Comparison of ENCODE assay signal across 8 mouse cellular contexts in genomic region chr15:88876155-88877020, GRCm38 (mm10). TPM values are rescaled to one million over a fixed set of nuclear protein-coding genes. Genes with fewer than 3 reads are reported as not detected.
DNase-seq lines count a peak whose midpoint lies in the region; ATAC-seq and TF ChIP-seq lines count a peak whose summit lies in the region.

No protein-coding gene starts in this region.

- no peaks in the 10 kb centered on the region for H3K9me3 ChIP-seq in embryonic facial prominence, embryonic 10.5 days
- no peaks in the 10 kb centered on the region for H3K9me3 ChIP-seq in liver, embryonic 12.5 days (replicated peaks)
- H3K9me3 ChIP-seq in stomach, embryonic 14.5 days (ENCODE audit: control insufficient read depth, low read depth, low read length) = no peaks in the 10 kb centered on the region

- no peak overlapping the region for H3K27ac ChIP-seq in embryonic facial prominence, embryonic 10.5 days (replicated peaks)
- H3K27ac ChIP-seq in heart, adult 2 months = peak overlapping the region; percentile 61
- H3K27ac ChIP-seq in liver, embryonic 12.5 days = no peak overlapping the region
- H3K27ac ChIP-seq in stomach, embryonic 14.5 days (ENCODE audit: low read length) = no peak overlapping the region

- 10% methylated on average over 28 of the region's 28 CpGs for WGBS in embryonic facial prominence, embryonic 10.5 days
- WGBS in heart, adult 2 months = 11% methylated on average over 28 of the region's 28 CpGs
- 10% methylated on average over 28 of the region's 28 CpGs for WGBS in liver, embryonic 12.5 days (ENCODE audit: insufficient replicate concordance)
- WGBS in stomach, embryonic 14.5 days = 13% methylated on average over 28 of the region's 28 CpGs

- peak overlapping the region; percentile 40 for H3K4me3 ChIP-seq in embryonic facial prominence, embryonic 10.5 days
- H3K4me3 ChIP-seq in heart, adult 2 months = peak overlapping the region; percentile 7; the same call in 1 of the 2 replicates
- no peak overlapping the region for H3K4me3 ChIP-seq in liver, embryonic 12.5 days
- H3K4me3 ChIP-seq in stomach, embryonic 14.5 days (ENCODE audit: low read depth, low read length) = no peak overlapping the region

- H3K36me3 ChIP-seq in embryonic facial prominence, embryonic 10.5 days (replicated peaks) = no peaks in the 10 kb centered on the region
- H3K36me3 ChIP-seq in heart, adult 2 months (ENCODE audit: control insufficient read depth, insufficient read depth, low read length) = no peaks in the 10 kb centered on the region
- H3K36me3 ChIP-seq in liver, embryonic 12.5 days = no peaks in the 10 kb centered on the region
- no peaks in the 10 kb centered on the region for H3K36me3 ChIP-seq in stomach, embryonic 14.5 days (ENCODE audit: control insufficient read depth, insufficient read depth, low read length)

- peaks cover 14% of the 10 kb centered on the region for H3K4me1 ChIP-seq in embryonic facial prominence, embryonic 10.5 days
- peaks cover 6% of the 10 kb centered on the region for H3K4me1 ChIP-seq in heart, adult 2 months (ENCODE audit: control insufficient read depth, insufficient read depth, low read length)
- peaks cover 7% of the 10 kb centered on the region for H3K4me1 ChIP-seq in liver, embryonic 12.5 days
- no peaks in the 10 kb centered on the region for H3K4me1 ChIP-seq in stomach, embryonic 14.5 days (ENCODE audit: control insufficient read depth, insufficient read depth, low read length)

- peak; percentile 45 for ATAC-seq in liver, embryonic 12.5 days
- 0 out of 2 replicates have a peak, but pooled peaks have one; percentile 19 for ATAC-seq in stomach, embryonic 14.5 days (ENCODE audit: insufficient number of reproducible peaks, insufficient read depth, low FRiP score, low read depth)

- H3K9ac ChIP-seq in heart, adult 2 months (ENCODE audit: low read depth, low read length) = peak overlapping the region; percentile 40
- no peak overlapping the region for H3K9ac ChIP-seq in liver, embryonic 12.5 days
- H3K9ac ChIP-seq in stomach, embryonic 14.5 days (replicated peaks; ENCODE audit: low read depth, low read length) = no peak overlapping the region

- H3K27me3 ChIP-seq in embryonic facial prominence, embryonic 10.5 days (replicated peaks; ENCODE audit: low read depth, poor library complexity, severe bottlenecking) = peaks cover 13% of the 10 kb centered on the region
- H3K27me3 ChIP-seq in heart, adult 2 months (ENCODE audit: control insufficient read depth, insufficient read depth, low read length) = no peaks in the 10 kb centered on the region
- H3K27me3 ChIP-seq in liver, embryonic 12.5 days (replicated peaks) = peaks cover 15% of the 10 kb centered on the region
- H3K27me3 ChIP-seq in stomach, embryonic 14.5 days (ENCODE audit: control insufficient read depth, insufficient read depth, low read length) = no peaks in the 10 kb centered on the region

- no peak for TF ChIP-seq POLR2A in heart, adult 2 months (IDR thresholded peaks at IDR 0.05; ENCODE audit: insufficient read depth, low read depth, low read length)

- DNase-seq in 416B (ENCODE audit: low read depth) = peak; percentile 70
- DNase-seq in adrenal gland, postnatal 10 days = peak; percentile 93
- peak; percentile 87 for DNase-seq in embryonic facial prominence, embryonic 10.5 days (ENCODE audit: low spot score)
- DNase-seq in heart, adult 2 months = peak; percentile 83 to 93
- DNase-seq in kidney, adult 8-10 months = peak; percentile 79 to 91
- peak; percentile 87 for DNase-seq in naive thymus-derived CD4-positive, alpha-beta T cell, adult 2 months (ENCODE audit: low read depth)

- peak; percentile 74 for TF ChIP-seq EP300 in heart, adult 2 months (IDR thresholded peaks at IDR 0.05; ENCODE audit: insufficient read depth, low read depth, low read length)

- peak; percentile 93 for TF ChIP-seq CTCF in heart, adult 2 months (IDR thresholded peaks at IDR 0.05)

- intact Hi-C loops in heart, adult 2 months (cut with DNase I) = loop anchor here (1.0 kb wide), 2 partner anchors 45 to 48 kb away; no protein-coding TSS in a partner anchor

- no peaks in the 10 kb centered on the region for H3K79me2 ChIP-seq in heart, adult 2 months (replicated peaks; ENCODE audit: control insufficient read depth, insufficient read depth, low read length)

- peak overlapping the region; percentile 39 for H3K4me2 ChIP-seq in liver, embryonic 12.5 days
- H3K4me2 ChIP-seq in stomach, embryonic 14.5 days (replicated peaks; ENCODE audit: low read depth, low read length) = no peak overlapping the region; the same call in 1 of the 2 replicates

RNA-seq across cellular contexts. Expression of gene Pim3, which starts 14.4 kb away (rescaled TPM):
- total RNA-seq in adrenal gland, postnatal 10 days (2021) = 10 to 100 TPM; 41.2 to 76.8 TPM
- 43.6 and 49.0 TPM in 2 replicates for polyA plus RNA-seq in embryonic facial prominence, embryonic 10.5 days (2016; fragmentation: Nextera tagmentation; extraction: Ambion mirVana)
- total RNA-seq in heart, adult 2 months (2021) = 100 to 1,000 TPM in 1 of 2 experiments, 10 to 100 TPM in 1; 95.3 to 133 TPM
- 45.6 and 58.8 TPM in 2 replicates for polyA plus RNA-seq in heart, adult 2 months (2012; rRNA removed)
- 22.5 and 23.5 TPM in 2 replicates for polyA plus RNA-seq in liver, embryonic 12.5 days (2016; fragmentation: Nextera tagmentation; extraction: Ambion mirVana)
- 35.9 and 38.4 TPM in 2 replicates for polyA plus RNA-seq in stomach, embryonic 14.5 days (2014; fragmentation: Nextera tagmentation; extraction: Ambion mirVana)

RNA-seq across cellular contexts. Expression of gene Creld2, which starts 56.9 kb away (rescaled TPM):
- 10 to 100 TPM; 26.6 to 34.4 TPM for total RNA-seq in adrenal gland, postnatal 10 days (2021)
- polyA plus RNA-seq in embryonic facial prominence, embryonic 10.5 days (2016; fragmentation: Nextera tagmentation; extraction: Ambion mirVana) = 92.2 and 93.9 TPM in 2 replicates
- total RNA-seq in heart, adult 2 months (2021) = 10 to 100 TPM; 23.6 to 24.7 TPM
- 13.6 and 19.9 TPM in 2 replicates for polyA plus RNA-seq in heart, adult 2 months (2012; rRNA removed)
- polyA plus RNA-seq in liver, embryonic 12.5 days (2016; fragmentation: Nextera tagmentation; extraction: Ambion mirVana) = 61.1 and 68.6 TPM in 2 replicates
- 59.6 and 72.9 TPM in 2 replicates for polyA plus RNA-seq in stomach, embryonic 14.5 days (2014; fragmentation: Nextera tagmentation; extraction: Ambion mirVana)

RNA-seq across cellular contexts. Expression of gene Alg12, which starts 57.3 kb away (rescaled TPM):
- 10 to 100 TPM; 10.4 to 10.7 TPM for total RNA-seq in adrenal gland, postnatal 10 days (2021)
- 10.9 and 12.5 TPM in 2 replicates for polyA plus RNA-seq in embryonic facial prominence, embryonic 10.5 days (2016; fragmentation: Nextera tagmentation; extraction: Ambion mirVana)
- total RNA-seq in heart, adult 2 months (2021) = 1 to 10 TPM; 7.2 to 8.7 TPM
- polyA plus RNA-seq in heart, adult 2 months (2012; rRNA removed) = 11.0 and 17.5 TPM in 2 replicates
- 6.9 and 7.6 TPM in 2 replicates for polyA plus RNA-seq in liver, embryonic 12.5 days (2016; fragmentation: Nextera tagmentation; extraction: Ambion mirVana)
- polyA plus RNA-seq in stomach, embryonic 14.5 days (2014; fragmentation: Nextera tagmentation; extraction: Ambion mirVana) = 10.5 and 12.7 TPM in 2 replicates

Comparison
In these comparisons a context has a peak if more than half of its experiments do, and no peak if none do; other contexts are left out.
1. H3K4me3 ChIP-seq: peak in embryonic facial prominence, embryonic 10.5 days (single experiment) and heart, adult 2 months (single experiment); none in liver, embryonic 12.5 days (single experiment) and stomach, embryonic 14.5 days (single experiment).
2. Peak in every context shown above with its lines, with median percentiles within 50 percentile points of each other: DNase-seq.